10 mouse cellular contexts compared by ENCODE assay signal in the genomic region with DNA sequence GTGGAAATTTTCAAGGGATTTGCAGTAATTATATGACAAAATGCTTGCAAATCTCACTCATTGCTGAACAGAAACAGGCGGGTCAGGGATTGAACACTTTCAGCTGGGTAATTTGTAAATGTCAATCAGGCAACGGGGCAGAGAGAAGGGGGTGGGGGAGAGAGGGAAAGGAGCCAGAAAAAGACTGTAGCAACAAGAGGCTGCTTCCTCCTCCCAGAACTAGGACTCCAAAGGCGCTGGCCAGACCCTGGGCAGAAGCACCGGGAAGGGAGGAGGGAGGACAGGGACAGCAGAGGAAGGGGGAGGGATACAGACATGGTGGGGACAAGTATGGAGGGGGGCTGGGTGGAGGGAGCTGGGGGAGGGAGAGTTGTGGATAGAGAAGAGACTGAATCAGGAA. TPM values are rescaled to one million over a fixed set of nuclear protein-coding genes. Genes with fewer than 3 reads are reported as not detected.
DNase-seq lines count a peak whose midpoint lies in the region; ATAC-seq lines count a peak whose summit lies in the region.
"Had no signal": no experiment of that assay in that cellular context is flagged by ENCODE, and none has a peak within 500 bp of the region (broad histone marks: within the 10 kb centered on the region; RNA-seq: fewer than 3 reads in every experiment).

No protein-coding gene starts in this region.

- H3K9me3 ChIP-seq in neural tube, embryonic 11.5 days (ENCODE audit: control insufficient read depth, low read length), result no peaks in the 10 kb centered on the region
- H3K9me3 ChIP-seq in forebrain, embryonic 12.5 days, result no peaks in the 10 kb centered on the region
- H3K9me3 ChIP-seq in midbrain, embryonic 10.5 days (replicated peaks), result no peaks in the 10 kb centered on the region
- H3K9me3 ChIP-seq: lung, embryonic 15.5 days had no signal

- H3K4me2 ChIP-seq in neural tube, embryonic 11.5 days (ENCODE audit: low read depth), result no peak overlapping the region
- peak overlapping the region; percentile 17; the same call in 1 of the 2 replicates for H3K4me2 ChIP-seq in forebrain, embryonic 12.5 days
- H3K4me2 ChIP-seq: lung, embryonic 15.5 days had no signal

- no peak overlapping the region for H3K9ac ChIP-seq in neural tube, embryonic 11.5 days (ENCODE audit: low read length)
- no peak overlapping the region for H3K9ac ChIP-seq in forebrain, embryonic 12.5 days
- H3K9ac ChIP-seq: lung, embryonic 15.5 days had no signal

- no peak for ATAC-seq in neural tube, embryonic 11.5 days (ENCODE audit: insufficient read depth, low FRiP score, low TSS enrichment)
- peak; percentile 35; the same call in 1 of the 2 replicates for ATAC-seq in forebrain, embryonic 12.5 days (ENCODE audit: low FRiP score)
- no peak for ATAC-seq in erythroblast, adult 5-6 weeks (replicated peaks; ENCODE audit: low FRiP score, poor library complexity, severe bottlenecking)
- ATAC-seq: activated CD4-positive, CD25-positive, alpha-beta regulatory T cell, adult 4 months; inflammation-experienced regulatory T-cells, adult 6 months had no signal

- WGBS in neural tube, embryonic 11.5 days, result 7% methylated on average over 4 of the region's 4 CpGs
- WGBS in forebrain, embryonic 12.5 days, result 2% methylated on average over 4 of the region's 4 CpGs
- WGBS in midbrain, embryonic 10.5 days, result 6% methylated on average over 4 of the region's 4 CpGs

- DNase-seq in neural tube, embryonic 11.5 days (ENCODE audit: low spot score), result peak; percentile 45
- no peak for DNase-seq in neural tube, embryonic 10.5 days (ENCODE audit: extremely low spot score, low spot score)
- DNase-seq in midbrain, embryonic 10.5 days (ENCODE audit: low spot score), result no peak
- DNase-seq in layer of hippocampus, postnatal 36 days, result no peak
- DNase-seq in thymus, postnatal 4 days, result no peak

- no peaks in the 10 kb centered on the region for H3K27me3 ChIP-seq in neural tube, embryonic 11.5 days (ENCODE audit: control insufficient read depth, insufficient read depth, low read length)
- peaks cover 85% of the 10 kb centered on the region for H3K27me3 ChIP-seq in forebrain, embryonic 12.5 days
- H3K27me3 ChIP-seq in midbrain, embryonic 10.5 days (ENCODE audit: low read depth, poor library complexity, severe bottlenecking), result peaks cover 83% of the 10 kb centered on the region

- 0 out of 2 replicates have a peak overlapping the region, but pooled peaks have one; percentile 11 for H3K27ac ChIP-seq in neural tube, embryonic 11.5 days (ENCODE audit: low read depth, low read length)
- peak overlapping the region; percentile 63 for H3K27ac ChIP-seq in forebrain, embryonic 12.5 days
- peak overlapping the region; percentile 55 for H3K27ac ChIP-seq in midbrain, embryonic 10.5 days (replicated peaks)
- H3K27ac ChIP-seq: lung, embryonic 15.5 days had no signal

- peaks cover 5% of the 10 kb centered on the region for H3K4me1 ChIP-seq in neural tube, embryonic 11.5 days (ENCODE audit: control insufficient read depth, insufficient read depth, low read length)
- peaks cover 62% of the 10 kb centered on the region for H3K4me1 ChIP-seq in forebrain, embryonic 12.5 days
- H3K4me1 ChIP-seq in midbrain, embryonic 10.5 days, result peaks cover 54% of the 10 kb centered on the region

- H3K36me3 ChIP-seq in neural tube, embryonic 11.5 days (ENCODE audit: control insufficient read depth, insufficient read depth, low read length), result no peaks in the 10 kb centered on the region
- H3K36me3 ChIP-seq in forebrain, embryonic 12.5 days (replicated peaks), result no peaks in the 10 kb centered on the region
- H3K36me3 ChIP-seq in midbrain, embryonic 10.5 days, result no peaks in the 10 kb centered on the region
- H3K36me3 ChIP-seq: lung, embryonic 15.5 days had no signal

- no peak overlapping the region for H3K4me3 ChIP-seq in neural tube, embryonic 11.5 days (ENCODE audit: low read depth, low read length)
- no peak overlapping the region for H3K4me3 ChIP-seq in forebrain, embryonic 12.5 days (replicated peaks)
- H3K4me3 ChIP-seq in midbrain, embryonic 10.5 days, result no peak overlapping the region
- H3K4me3 ChIP-seq: lung, embryonic 15.5 days had no signal

RNA-seq across cellular contexts. Expression of a gene that starts 43.8 kb away (rescaled TPM):
- 11.0 and 14.0 TPM in 2 replicates for polyA plus RNA-seq in neural tube, embryonic 11.5 days (2014; fragmentation: Nextera tagmentation; extraction: Ambion mirVana)
- polyA plus RNA-seq in forebrain, embryonic 12.5 days (2016; fragmentation: Nextera tagmentation; extraction: Ambion mirVana), result 10.5 and 10.7 TPM in 2 replicates
- polyA plus RNA-seq in midbrain, embryonic 10.5 days (2016; fragmentation: Nextera tagmentation; extraction: Ambion mirVana), result 14.6 and 16.2 TPM in 2 replicates
- total RNA-seq in layer of hippocampus, postnatal 36 days (2021), result 10 to 100 TPM in 1 of 2 experiments, 1 to 10 TPM in 1; 7.9 to 13.3 TPM
- 129 and 155 TPM in 2 replicates for total RNA-seq in erythroblast, adult 5-6 weeks (2015; ENCODE audit: low replicate concordance)
- 114 and 139 TPM in 2 replicates for total RNA-seq in erythroblast, adult 5-6 weeks (2017; ENCODE audit: low replicate concordance)

RNA-seq across cellular contexts. Expression of a gene that starts 53.2 kb away (rescaled TPM):
- polyA plus RNA-seq in neural tube, embryonic 11.5 days (2014; fragmentation: Nextera tagmentation; extraction: Ambion mirVana), result 11.6 and 13.8 TPM in 2 replicates
- 4.8 and 5.8 TPM in 2 replicates for polyA plus RNA-seq in forebrain, embryonic 12.5 days (2016; fragmentation: Nextera tagmentation; extraction: Ambion mirVana)
- 12.0 and 12.8 TPM in 2 replicates for polyA plus RNA-seq in midbrain, embryonic 10.5 days (2016; fragmentation: Nextera tagmentation; extraction: Ambion mirVana)
- 1 to 10 TPM; 5.3 to 7.6 TPM for total RNA-seq in layer of hippocampus, postnatal 36 days (2021)
- 897 and 1,040 TPM in 2 replicates for total RNA-seq in erythroblast, adult 5-6 weeks (2015; ENCODE audit: low replicate concordance)
- 707 and 838 TPM in 2 replicates for total RNA-seq in erythroblast, adult 5-6 weeks (2017; ENCODE audit: low replicate concordance)

Comparison
In these comparisons a context has a peak if more than half of its experiments do, and no peak if none do; other contexts are left out.
1. H3K27ac ChIP-seq: peak in every context shown above with its lines; median percentile 63 in forebrain, embryonic 12.5 days; 55 in midbrain, embryonic 10.5 days; 11 in neural tube, embryonic 11.5 days.